Mouse (Mus musculus): ENCODE measurements around the gene Coro7. TPM values are rescaled to one million over a fixed set of nuclear protein-coding genes. Genes with fewer than 3 reads are reported as not detected.

Coro7 gene
- polyA plus RNA-seq, 1 experiment from 2014 or later, result 29.2 TPM

GRCm38 (mm10) chr16:4598041-4598440 lies 81.5 kb downstream of the Coro7 start:
- WGBS, result 63% methylated on average over 5 of the region's 5 CpGs
- no peaks in the 10 kb centered on the region for H3K36me3 ChIP-seq (ENCODE audit: control insufficient read depth, insufficient read depth, low read length)
- ATAC-seq, result no peak
- H3K4me3 ChIP-seq (ENCODE audit: low read length), result no peak overlapping the region
- no peaks in the 10 kb centered on the region for H3K27me3 ChIP-seq (replicated peaks; ENCODE audit: control insufficient read depth, insufficient read depth, low read length)
- 0 out of 2 replicates have a peak overlapping the region, but pooled peaks have one; percentile 8 for H3K9ac ChIP-seq (ENCODE audit: low read depth, low read length)
- no peak overlapping the region for H3K27ac ChIP-seq (ENCODE audit: low read length)
- H3K9me3 ChIP-seq (ENCODE audit: control insufficient read depth, low read length), result no peaks in the 10 kb centered on the region
- H3K4me2 ChIP-seq (ENCODE audit: low read depth, low read length), result no peak overlapping the region; the same call in 1 of the 2 replicates
- peaks cover 80% of the 10 kb centered on the region for H3K4me1 ChIP-seq (ENCODE audit: control insufficient read depth, insufficient read depth, low read length)

- H3K9ac ChIP-seq (ENCODE audit: low read depth, low read length), result peak overlapping the region; percentile 90; the same call in 1 of the 2 replicates
- peak overlapping the region; percentile 71 for H3K4me2 ChIP-seq (ENCODE audit: low read depth, low read length)
- peak overlapping the region; percentile 15; the same call in 1 of the 2 replicates for H3K4me3 ChIP-seq (ENCODE audit: low read length)
- no peak for ATAC-seq
- H3K27ac ChIP-seq (ENCODE audit: low read length), result peak overlapping the region; percentile 11; the same call in 1 of the 2 replicates
- no peaks in the 10 kb centered on the region for H3K9me3 ChIP-seq (ENCODE audit: control insufficient read depth, low read length)
- 51% methylated on average over 6 of the region's 7 CpGs for WGBS
- no peaks in the 10 kb centered on the region for H3K27me3 ChIP-seq (replicated peaks; ENCODE audit: control insufficient read depth, insufficient read depth, low read length)
- no peaks in the 10 kb centered on the region for H3K36me3 ChIP-seq (ENCODE audit: control insufficient read depth, insufficient read depth, low read length)
- H3K4me1 ChIP-seq (ENCODE audit: control insufficient read depth, insufficient read depth, low read length), result peaks cover 76% of the 10 kb centered on the region
These were observed 82.3 kb downstream of the Coro7 start for GRCm38 (mm10) chr16:4597296-4597695.

GRCm38 (mm10) chr16:4596836-4597235 lies 82.7 kb downstream of the Coro7 start:
- H3K9me3 ChIP-seq (ENCODE audit: control insufficient read depth, low read length), result no peaks in the 10 kb centered on the region
- H3K4me2 ChIP-seq (ENCODE audit: low read depth, low read length), result peak overlapping the region; percentile 71
- H3K4me1 ChIP-seq (ENCODE audit: control insufficient read depth, insufficient read depth, low read length), result peaks cover 73% of the 10 kb centered on the region
- H3K9ac ChIP-seq (ENCODE audit: low read depth, low read length), result peak overlapping the region; percentile 90
- no peaks in the 10 kb centered on the region for H3K36me3 ChIP-seq (ENCODE audit: control insufficient read depth, insufficient read depth, low read length)
- no peak for ATAC-seq
- H3K27ac ChIP-seq (ENCODE audit: low read length), result peak overlapping the region; percentile 55; the same call in 1 of the 2 replicates
- WGBS, result 55% methylated on average over 2 of the region's 2 CpGs
- no peaks in the 10 kb centered on the region for H3K27me3 ChIP-seq (replicated peaks; ENCODE audit: control insufficient read depth, insufficient read depth, low read length)
- peak overlapping the region; percentile 84; the same call in 1 of the 2 replicates for H3K4me3 ChIP-seq (ENCODE audit: low read length)

GRCm38 (mm10) chr16:4596141-4596728 lies 83.3 kb downstream of the Coro7 start:
- Histone ChIP-seq H3K27me3 (replicated peaks; ENCODE audit: control insufficient read depth, insufficient read depth, low read length) (no peaks in the 10 kb centered on the region), H3K27ac (ENCODE audit: low read length) (peak overlapping the region; percentile 55), H3K9me3 (ENCODE audit: control insufficient read depth, low read length) (no peaks in the 10 kb centered on the region), H3K36me3 (ENCODE audit: control insufficient read depth, insufficient read depth, low read length) (no peaks in the 10 kb centered on the region), H3K4me3 (ENCODE audit: low read length) (peak overlapping the region; percentile 84), H3K4me1 (ENCODE audit: control insufficient read depth, insufficient read depth, low read length) (peaks cover 70% of the 10 kb centered on the region), H3K4me2 (ENCODE audit: low read depth, low read length) (peak overlapping the region; percentile 71), H3K9ac (ENCODE audit: low read depth, low read length) (peak overlapping the region; percentile 90)
- 33% methylated on average over 3 of the region's 3 CpGs for WGBS
- no peak for ATAC-seq

GRCm38 (mm10) chr16:4595527-4595963 lies 84.0 kb downstream of the Coro7 start:
- peak overlapping the region; percentile 55 for H3K27ac ChIP-seq (ENCODE audit: low read length)
- 6% methylated on average over 5 of the region's 5 CpGs for WGBS
- peak; percentile 47 for ATAC-seq
- H3K36me3 ChIP-seq (ENCODE audit: control insufficient read depth, insufficient read depth, low read length), result 0 out of 2 replicates have a peak, but pooled peaks cover 2% of the 10 kb centered on the region
- peak overlapping the region; percentile 84 for H3K4me3 ChIP-seq (ENCODE audit: low read length)
- peak overlapping the region; percentile 71 for H3K4me2 ChIP-seq (ENCODE audit: low read depth, low read length)
- peaks cover 63% of the 10 kb centered on the region for H3K4me1 ChIP-seq (ENCODE audit: control insufficient read depth, insufficient read depth, low read length)
- peak overlapping the region; percentile 90 for H3K9ac ChIP-seq (ENCODE audit: low read depth, low read length)
- no peaks in the 10 kb centered on the region for H3K9me3 ChIP-seq (ENCODE audit: control insufficient read depth, low read length)
- no peaks in the 10 kb centered on the region for H3K27me3 ChIP-seq (replicated peaks; ENCODE audit: control insufficient read depth, insufficient read depth, low read length)

- H3K36me3 ChIP-seq (ENCODE audit: control insufficient read depth, insufficient read depth, low read length), result 0 out of 2 replicates have a peak, but pooled peaks cover 2% of the 10 kb centered on the region
- under 1% methylated on average over 49 of the region's 52 CpGs for WGBS
- peak overlapping the region; percentile 90 for H3K9ac ChIP-seq (ENCODE audit: low read depth, low read length)
- H3K9me3 ChIP-seq (ENCODE audit: control insufficient read depth, low read length), result no peaks in the 10 kb centered on the region
- ATAC-seq, result peak; percentile 13
- peak overlapping the region; percentile 71 for H3K4me2 ChIP-seq (ENCODE audit: low read depth, low read length)
- H3K27ac ChIP-seq (ENCODE audit: low read length), result peak overlapping the region; percentile 93
- H3K4me1 ChIP-seq (ENCODE audit: control insufficient read depth, insufficient read depth, low read length), result peaks cover 57% of the 10 kb centered on the region
- H3K4me3 ChIP-seq (ENCODE audit: low read length), result peak overlapping the region; percentile 84
- H3K27me3 ChIP-seq (replicated peaks; ENCODE audit: control insufficient read depth, insufficient read depth, low read length), result no peaks in the 10 kb centered on the region
These were observed 84.6 kb downstream of the Coro7 start for GRCm38 (mm10) chr16:4594814-4595526.

GRCm38 (mm10) chr16:4593971-4594813 lies 85.4 kb downstream of the Coro7 start, which contains the start of gene Glis2:
Glis2 (plus strand) TSS chr16:4594713.
- ATAC-seq, result peak; percentile 82
- WGBS, result under 1% methylated on average over 32 of the region's 74 CpGs
- no peaks in the 10 kb centered on the region for H3K27me3 ChIP-seq (replicated peaks; ENCODE audit: control insufficient read depth, insufficient read depth, low read length)
- 0 out of 2 replicates have a peak, but pooled peaks cover 2% of the 10 kb centered on the region for H3K36me3 ChIP-seq (ENCODE audit: control insufficient read depth, insufficient read depth, low read length)
- H3K4me1 ChIP-seq (ENCODE audit: control insufficient read depth, insufficient read depth, low read length), result peaks cover 49% of the 10 kb centered on the region
- H3K4me2 ChIP-seq (ENCODE audit: low read depth, low read length), result peak within 1 kb of the TSS; percentile 71
- H3K9ac ChIP-seq (ENCODE audit: low read depth, low read length), result peak within 1 kb of the TSS; percentile 90
- peak within 1 kb of the TSS; percentile 84 for H3K4me3 ChIP-seq (ENCODE audit: low read length)
- H3K9me3 ChIP-seq (ENCODE audit: control insufficient read depth, low read length), result no peaks in the 10 kb centered on the region
- H3K27ac ChIP-seq (ENCODE audit: low read length), result peak within 1 kb of the TSS; percentile 93

GRCm38 (mm10) chr16:4592909-4593875 lies 86.4 kb downstream of the Coro7 start:
- 0 out of 2 replicates have a peak, but pooled peaks cover 2% of the 10 kb centered on the region for H3K36me3 ChIP-seq (ENCODE audit: control insufficient read depth, insufficient read depth, low read length)
- ATAC-seq, result 0 out of 2 replicates have a peak, but pooled peaks have one; percentile 4
- H3K27me3 ChIP-seq (replicated peaks; ENCODE audit: control insufficient read depth, insufficient read depth, low read length), result no peaks in the 10 kb centered on the region
- H3K27ac ChIP-seq (ENCODE audit: low read length), result peak overlapping the region; percentile 93
- H3K4me3 ChIP-seq (ENCODE audit: low read length), result peak overlapping the region; percentile 84
- no peaks in the 10 kb centered on the region for H3K9me3 ChIP-seq (ENCODE audit: control insufficient read depth, low read length)
- 12% methylated on average over 32 of the region's 32 CpGs for WGBS
- H3K9ac ChIP-seq (ENCODE audit: low read depth, low read length), result peak overlapping the region; percentile 90
- H3K4me2 ChIP-seq (ENCODE audit: low read depth, low read length), result peak overlapping the region; percentile 71
- H3K4me1 ChIP-seq (ENCODE audit: control insufficient read depth, insufficient read depth, low read length), result peaks cover 41% of the 10 kb centered on the region
